Mouse (Mus musculus) gonadal fat pad, adult 2 months (tissue): Measurements from ENCODE around the gene Ccdc174. TPM values are rescaled to one million over a fixed set of nuclear protein-coding genes. Genes with fewer than 3 reads are reported as not detected.
A peak's percentile ranks its signal among the peaks of the same experiment; 100 is the strongest.
"Not testable (repeated sequence)": the region's sequence is repeated elsewhere in the genome, so short reads cannot be mapped to it uniquely, and the experiment has no call there.

Experiments used
- DNase-seq: peaks from one replicate; pipeline ENCODE4 v3.0.0-alpha.2; 2012; ENCODE audit warnings: low read depth
- polyA plus RNA-seq: library from polyadenylated mRNA; depleted of rRNA; stranded (reverse); fragments of >200 nt; gene quantifications from 2 replicates; pipeline ENCODE4 v1.2.3, GENCODE M21; 2012; rRNA removed

Gene Ccdc174
- 3.5 and 4.7 TPM in 2 replicates for polyA plus RNA-seq

DNA sequence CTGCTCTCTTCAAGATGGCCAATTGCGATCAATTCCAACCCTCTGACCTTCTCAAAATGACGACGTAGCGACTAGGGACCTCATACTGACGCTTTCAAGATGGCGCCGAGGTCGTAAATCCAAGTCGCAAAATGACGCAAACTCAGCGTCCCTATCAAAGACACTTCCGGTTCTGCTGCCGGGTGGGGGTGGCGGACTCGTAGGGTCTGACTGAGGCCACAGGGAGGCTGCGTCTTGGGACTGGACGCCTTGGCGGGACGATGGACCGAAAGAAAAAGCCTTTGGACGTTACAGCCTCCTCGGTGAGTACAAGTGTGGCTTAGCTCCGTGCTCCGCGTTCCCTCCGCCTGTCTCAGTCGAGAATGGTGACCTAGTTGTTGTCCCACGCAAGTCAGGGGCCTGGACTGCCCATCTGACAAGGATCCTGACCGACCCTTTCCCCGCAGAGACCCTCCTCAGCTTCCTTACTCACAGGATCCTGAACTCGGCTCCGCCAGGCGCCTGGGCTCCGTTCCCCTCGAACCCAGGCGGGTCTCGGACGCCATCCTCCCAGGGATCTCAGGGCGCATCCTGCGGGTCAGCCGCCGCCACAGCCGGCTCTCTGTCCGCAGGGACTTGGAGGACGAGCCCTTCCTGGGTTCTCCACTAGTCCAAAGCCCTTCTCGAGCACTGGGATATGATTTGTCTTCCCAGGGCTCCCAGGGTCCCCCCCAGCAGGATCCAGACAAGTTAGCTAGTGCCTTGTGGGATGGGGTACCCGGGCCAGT, at the start of gene Ccdc174:
TSS of gene Ccdc174 (plus strand) at position 169 of the 767 bp plus-strand sequence.
- DNase-seq, result peak; percentile 79

- no peak for DNase-seq
Observed at GRCm38 (mm10) chr6:91832863-91833440, 44.9 kb upstream of the Ccdc174 start.

DNA sequence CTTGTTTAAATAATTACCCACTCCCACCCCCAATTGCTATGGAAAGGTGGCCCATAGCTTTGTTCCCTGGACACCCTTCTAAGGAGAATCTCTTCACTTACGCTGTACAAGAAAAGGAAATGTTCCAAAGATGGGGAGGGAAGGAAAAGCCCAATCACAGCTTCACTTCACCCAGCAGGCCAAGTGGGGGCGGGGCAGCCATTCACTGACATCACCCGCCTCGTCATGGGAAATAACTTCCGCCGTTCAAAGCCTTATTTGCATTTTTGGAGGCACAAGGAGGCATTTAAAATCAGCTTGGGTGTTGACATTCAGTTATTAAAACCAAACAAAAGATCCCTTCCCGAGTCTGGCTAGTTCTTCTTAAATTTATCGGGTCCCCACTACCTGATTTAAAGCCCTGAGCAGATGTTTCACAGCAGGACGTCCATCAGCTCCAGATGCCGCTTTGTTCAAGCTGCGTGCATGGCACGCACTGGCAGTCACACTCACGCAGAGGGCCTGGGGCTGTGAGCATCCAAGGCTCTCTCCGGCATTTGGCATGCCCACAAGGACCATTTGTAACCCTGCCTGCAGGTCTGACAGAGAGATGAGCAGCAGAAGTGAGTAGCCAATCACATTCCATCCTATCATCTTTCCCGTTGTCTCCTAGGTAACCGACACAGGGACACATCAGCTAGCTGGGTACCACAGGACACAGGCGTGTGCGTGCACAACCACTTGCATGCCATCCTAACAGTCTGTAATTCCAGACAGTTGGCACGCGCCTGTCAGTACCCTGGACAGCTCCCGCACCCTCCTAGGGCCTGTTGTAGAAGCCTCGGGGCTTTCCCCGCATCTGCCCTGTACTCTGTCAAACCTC, 38.6 kb upstream of the Ccdc174 start:
- DNase-seq, result no peak

- no peak for DNase-seq
Observed at GRCm38 (mm10) chr6:91842897-91843627, 34.8 kb upstream of the Ccdc174 start.

DNA sequence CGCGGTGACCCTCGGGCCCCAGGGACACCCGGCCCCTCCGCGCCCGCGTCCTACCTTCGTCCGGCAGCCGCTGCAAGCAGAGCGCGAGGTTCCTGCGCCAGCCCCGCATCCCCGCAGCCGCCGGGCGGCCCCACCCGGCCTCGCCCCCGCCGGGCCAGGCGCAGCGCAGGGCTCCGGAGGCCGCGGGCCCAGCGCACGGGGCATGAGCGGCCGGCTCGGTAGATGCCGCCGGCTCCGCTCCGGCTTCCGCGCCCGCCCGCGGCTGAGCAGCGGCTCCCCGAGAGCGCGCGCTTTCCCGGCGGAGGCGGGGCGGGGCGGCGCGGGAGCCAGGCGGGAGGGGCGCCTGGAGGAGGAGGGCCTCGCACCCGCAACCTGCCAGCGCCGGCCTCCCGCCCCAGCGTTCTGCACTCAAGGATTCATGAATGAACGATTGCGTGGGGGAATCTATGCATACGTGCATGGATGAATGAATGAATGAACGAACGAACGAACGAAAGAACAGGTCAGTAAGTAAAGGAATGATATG, 34.2 kb upstream of the Ccdc174 start:
- no peak for DNase-seq

- DNase-seq, result no peak
Observed at GRCm38 (mm10) chr6:91852550-91852949, 25.3 kb upstream of the Ccdc174 start.

DNA sequence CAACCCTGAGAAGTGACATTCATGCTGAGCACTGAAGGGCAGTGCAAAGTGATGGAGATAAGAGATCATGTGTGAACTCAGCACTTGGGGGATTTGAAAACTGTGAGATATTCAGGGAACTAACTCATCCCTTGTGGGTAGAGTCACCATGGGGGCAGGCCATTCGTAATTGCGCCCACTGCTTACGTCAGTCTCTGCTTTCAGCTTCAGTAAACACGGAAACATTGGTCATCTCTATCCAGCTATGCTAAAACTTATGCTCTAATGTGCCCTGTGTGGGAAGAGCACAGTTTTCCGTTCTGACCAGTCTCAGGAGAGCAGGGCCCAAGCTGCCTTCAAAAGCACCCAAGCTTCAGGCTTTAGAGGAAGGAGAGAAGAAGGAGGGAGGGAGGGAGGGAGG, 19.5 kb upstream of the Ccdc174 start:
- DNase-seq, result no peak

DNA sequence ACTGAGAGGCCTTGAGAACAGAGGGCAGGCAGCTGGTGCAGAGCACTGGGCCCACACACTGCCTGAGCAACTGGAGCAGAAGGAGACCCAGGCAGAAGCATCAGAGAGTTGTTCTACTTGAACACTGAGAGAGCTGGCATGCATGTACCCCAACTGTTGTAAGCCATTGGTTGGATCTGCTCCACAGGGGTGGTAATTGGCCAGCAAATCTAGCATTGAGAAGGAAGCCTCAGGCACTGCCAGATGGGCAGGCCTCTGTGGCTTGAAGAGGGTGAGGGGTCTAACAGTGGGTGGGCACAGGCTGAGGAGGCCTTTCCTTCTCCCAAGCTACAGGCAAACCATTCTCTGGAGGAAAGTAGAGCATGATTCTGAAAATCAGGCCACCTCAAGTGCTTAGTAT, 15.0 kb upstream of the Ccdc174 start:
- DNase-seq, result no peak

DNA sequence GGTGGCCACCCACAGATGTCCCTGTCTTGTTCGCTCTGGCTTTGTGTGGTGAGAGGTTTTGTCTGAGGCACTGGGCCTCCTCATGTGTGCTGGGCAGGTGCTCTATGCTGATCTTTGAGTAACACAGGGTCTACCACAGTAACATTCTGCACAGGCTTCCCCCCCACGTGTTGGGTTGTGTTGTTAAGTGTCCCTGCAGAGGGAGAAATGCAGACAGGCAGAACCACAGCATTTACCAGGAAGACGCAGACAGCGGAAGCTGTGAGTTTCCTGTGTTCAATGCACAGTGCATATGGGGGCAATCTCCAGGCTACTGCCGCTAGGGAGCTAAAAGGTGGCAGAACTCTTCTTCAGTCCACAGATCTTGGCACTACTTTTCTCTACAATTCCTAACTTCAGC, 13.3 kb upstream of the Ccdc174 start:
- no peak for DNase-seq

DNA sequence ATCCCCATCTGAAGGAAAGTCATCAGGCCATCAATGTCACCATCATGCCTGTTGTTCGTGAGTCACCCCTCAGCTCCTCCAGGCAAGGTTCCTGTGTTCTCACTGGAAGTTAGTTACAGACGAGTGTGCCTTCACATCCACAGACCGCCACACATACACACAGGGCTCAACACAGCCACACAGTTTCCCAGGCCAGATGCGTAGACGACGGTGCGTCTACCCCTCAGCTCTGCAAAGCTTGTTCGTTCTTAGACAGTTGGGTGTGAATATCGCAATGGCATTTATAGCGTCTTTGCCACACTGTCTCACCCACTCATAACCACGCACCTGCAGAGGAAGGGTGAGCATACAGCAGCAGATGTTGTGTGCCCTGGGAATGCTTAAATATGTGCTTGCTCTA, 12.3 kb upstream of the Ccdc174 start:
- no peak for DNase-seq

GRCm38 (mm10) chr6:91868091-91868490, 9.8 kb upstream of the Ccdc174 start:
- no peak for DNase-seq

GRCm38 (mm10) chr6:91872781-91873180, 5.1 kb upstream of the Ccdc174 start:
- no peak for DNase-seq

- DNase-seq, result no peak
Observed at GRCm38 (mm10) chr6:91883859-91884258, 6.0 kb downstream of the Ccdc174 start.

DNA sequence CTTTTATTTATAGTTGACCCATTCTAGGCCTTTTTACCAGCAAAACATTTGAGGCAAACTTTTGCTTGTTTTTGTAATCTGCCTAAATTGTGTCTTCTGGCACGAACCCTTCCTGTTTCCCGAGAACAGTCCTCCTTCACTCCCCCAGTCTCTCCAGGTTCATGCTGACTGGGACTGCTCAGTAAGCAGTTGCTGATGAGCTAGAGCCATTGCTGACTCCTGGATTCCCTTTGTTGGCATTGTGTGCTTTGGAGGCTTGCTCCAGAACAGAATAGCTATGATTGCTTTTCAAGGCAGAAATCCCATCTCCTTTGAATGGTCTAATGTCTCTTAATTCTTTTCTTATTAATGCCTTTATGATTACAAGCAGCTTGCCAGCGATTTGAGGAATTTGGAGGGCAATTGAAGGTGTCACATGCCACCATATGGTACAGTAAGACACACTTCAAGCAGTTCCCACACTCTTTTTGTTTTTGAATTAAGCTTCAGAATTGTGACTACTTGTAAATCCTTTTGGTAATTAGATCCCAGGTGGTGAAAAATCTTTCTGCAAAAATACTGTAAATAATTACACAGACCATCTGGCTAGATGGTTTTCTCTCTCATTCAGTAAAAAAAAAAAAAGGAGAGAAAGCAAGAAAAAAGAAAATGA, 11.5 kb downstream of the Ccdc174 start:
- no peak for DNase-seq

DNA sequence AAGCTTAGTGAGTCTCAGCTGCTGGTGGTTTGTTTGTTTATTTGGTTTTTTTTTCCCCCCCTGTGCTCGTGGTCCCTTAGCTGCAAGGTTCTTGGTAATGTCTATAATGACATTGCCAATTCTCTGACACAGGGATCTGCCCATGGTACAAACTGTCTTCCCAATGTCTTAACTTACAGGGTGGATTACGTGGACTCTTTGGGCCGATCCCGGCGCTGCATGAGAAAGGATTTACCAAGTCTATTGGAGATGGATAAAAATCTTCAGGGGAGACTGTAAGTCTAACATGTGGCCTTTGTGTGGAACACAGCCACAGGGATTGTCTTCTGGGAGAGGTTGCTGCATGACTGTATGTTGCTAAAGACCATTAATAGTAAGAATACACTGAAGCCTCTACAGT, 12.8 kb downstream of the Ccdc174 start:
- DNase-seq, result no peak

DNA sequence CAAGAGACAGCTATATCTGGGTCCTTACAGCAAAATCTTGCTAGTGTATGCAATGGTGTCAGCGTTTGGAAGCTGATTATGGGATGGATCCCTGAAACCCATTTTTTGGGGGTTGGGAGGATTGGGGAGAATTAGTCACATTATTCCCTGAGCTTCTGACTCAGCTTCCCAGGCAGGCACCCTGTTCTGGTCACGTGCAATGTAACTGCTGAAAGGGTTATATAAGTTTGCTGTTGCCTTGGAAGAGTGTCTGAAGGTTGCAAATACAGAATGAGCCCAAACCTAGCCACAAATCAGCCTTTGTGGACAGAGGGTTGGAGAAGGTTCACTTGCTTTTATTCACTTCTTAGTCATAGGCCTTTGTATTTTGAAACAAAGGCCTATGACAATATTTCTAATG, 13.9 kb downstream of the Ccdc174 start:
- no peak for DNase-seq

- DNase-seq, result no peak
Observed at GRCm38 (mm10) chr6:91896783-91897182, 18.9 kb downstream of the Ccdc174 start.

GRCm38 (mm10) chr6:91901505-91901904, 23.7 kb downstream of the Ccdc174 start:
- no peak for DNase-seq

DNA sequence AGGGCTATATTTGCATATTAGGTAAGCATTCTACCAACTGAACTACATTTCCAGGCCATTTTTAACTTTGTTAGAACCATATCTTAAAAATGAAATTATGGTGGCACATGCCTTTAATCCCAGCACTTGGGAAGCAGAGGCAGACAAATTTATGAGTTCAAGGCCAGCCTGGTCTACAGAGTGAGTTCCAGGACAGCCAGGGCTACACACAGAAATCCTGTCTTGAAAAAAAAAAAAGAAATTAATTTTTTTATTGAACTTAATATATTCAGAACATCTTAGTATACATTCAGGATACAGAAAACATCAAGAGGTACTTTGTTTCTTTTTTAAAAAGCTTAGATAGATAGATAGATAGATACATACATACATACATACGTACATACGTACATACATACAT, 24.7 kb downstream of the Ccdc174 start, which contains the start of gene 4930590J08Rik:
TSS of gene 4930590J08Rik (plus strand) at position 301 of the 400 bp plus-strand sequence.
- DNase-seq, result not testable (repeated sequence)

DNA sequence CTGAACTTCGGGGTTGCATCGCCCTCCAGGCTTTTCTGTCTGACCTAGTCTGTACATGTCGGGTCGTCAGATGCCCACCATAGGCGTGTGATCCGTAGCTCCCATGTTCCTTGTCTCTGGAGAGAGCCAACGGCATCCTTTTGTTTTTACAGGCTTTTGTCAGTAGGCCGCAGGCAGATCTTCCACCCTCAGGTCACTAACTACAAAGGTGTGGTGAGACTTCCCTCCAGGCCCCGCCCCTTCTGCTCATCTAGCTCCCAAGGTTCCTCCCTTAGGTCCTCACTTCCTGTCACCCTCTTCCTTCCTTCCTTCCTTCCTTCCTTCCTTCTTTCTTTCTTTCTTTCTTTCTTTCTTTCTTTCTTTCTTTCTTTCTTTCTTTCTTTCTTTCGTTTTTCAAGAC, 36.2 kb downstream of the Ccdc174 start:
- DNase-seq, result no peak

DNA sequence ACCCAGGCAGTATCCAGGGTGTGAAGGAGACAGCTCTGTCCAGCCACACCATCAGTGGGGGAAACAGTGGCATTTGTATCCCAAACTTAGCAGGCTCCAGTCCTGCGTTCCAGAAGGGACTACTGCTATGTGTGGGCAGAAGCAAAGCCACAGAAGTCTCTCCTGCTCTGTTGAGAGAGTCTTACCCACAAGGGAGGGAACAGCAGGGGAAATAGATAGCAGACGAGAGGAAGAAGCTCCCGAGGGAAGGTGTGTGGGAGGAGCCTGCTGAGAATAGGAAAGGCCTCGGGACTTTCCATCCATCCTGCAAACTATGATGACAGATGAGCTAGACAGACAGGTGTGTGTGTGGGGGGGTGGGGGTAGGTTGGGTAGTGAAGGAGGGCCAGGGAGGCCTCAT, 39.4 kb downstream of the Ccdc174 start:
- no peak for DNase-seq
